Mouse (Mus musculus) lung, embryonic 14.5 days (tissue): Measurements from ENCODE around the gene Ccdc33. TPM values are rescaled to one million over a fixed set of nuclear protein-coding genes. Genes with fewer than 3 reads are reported as not detected.

Experiments
- ATAC-seq: fragments of 200-750 bp; cut with Nextera tagmentation; 2 replicates; pipeline ENCODE4 v1.8.0; 2017; ENCODE audit warnings: mild to moderate bottlenecking, moderate TSS enrichment, moderate library complexity; ENCODE audit not compliant: insufficient read depth
- DNase-seq: peaks from one replicate; pipeline ENCODE4 v3.0.0-alpha.2; 2015
- H3K27ac ChIP-seq: fragments of 300-500 bp; sonication (generic); 2 replicates; pipeline ENCODE4 v1.5.1; 2014; ENCODE audit warnings: low read depth, mild to moderate bottlenecking, moderate library complexity
- H3K27me3 ChIP-seq: fragments of 300-500 bp; sonication (generic); 2 replicates; pipeline ENCODE4 v1.6.1; 2014; ENCODE audit warnings: low read length, control low read depth; ENCODE audit not compliant: insufficient read depth
- H3K36me3 ChIP-seq: fragments of 300-500 bp; sonication (generic); 2 replicates; pipeline ENCODE4 v1.6.1; 2014; ENCODE audit warnings: control low read depth; ENCODE audit not compliant: insufficient read depth
- H3K4me1 ChIP-seq: fragments of 300-500 bp; sonication (generic); 2 replicates; pipeline ENCODE4 v1.6.1; 2014; ENCODE audit warnings: antibody characterized with exemption, control low read depth; ENCODE audit not compliant: insufficient read depth
- H3K4me2 ChIP-seq: fragments of 300-500 bp; sonication (generic); 2 replicates; pipeline ENCODE4 v1.6.1; 2014; ENCODE audit warnings: mild to moderate bottlenecking
- H3K4me3 ChIP-seq: fragments of 300-500 bp; sonication (generic); 2 replicates; pipeline ENCODE4 v1.5.1; 2014; ENCODE audit warnings: low read depth, low read length
- H3K9ac ChIP-seq: fragments of 300-500 bp; sonication (generic); 2 replicates; pipeline ENCODE4 v1.6.1; 2014
- H3K9me3 ChIP-seq: fragments of 300-500 bp; sonication (generic); 2 replicates; pipeline ENCODE4 v1.6.1; 2016; ENCODE audit warnings: low read depth, low read length, control low read depth
- CTCF ChIP-seq: IDR thresholded peaks from 2 replicates; pipeline ENCODE4 v1.5.1; 2016; ENCODE audit warnings: antibody characterized with exemption, low read depth
- WGBS: fragments of 180-500 bp; shearing (Covaris S2); extraction: QIAGEN DNeasy Blood & Tissue Kit; methylation state at CpG from one replicate; pipeline ENCODE4 v1.1.7; 2014; 5-methylcytosine and 5-hydroxymethylcytosine counted together
- polyA plus RNA-seq: library from polyadenylated mRNA; unstranded; fragments of >200 nt; fragmentation: Nextera tagmentation; extraction: Ambion mirVana; gene quantifications from 2 replicates; pipeline ENCODE4 v1.2.1, GENCODE M21; 2014

The Ccdc33 gene
- polyA plus RNA-seq, 1 experiment from 2014 or later = not detected

- WGBS = 58% methylated on average over 5 of the region's 5 CpGs
- H3K9ac ChIP-seq = no peak overlapping the region
- H3K4me2 ChIP-seq = no peak overlapping the region
- DNase-seq = no peak
- no peaks in the 10 kb centered on the region for H3K27me3 ChIP-seq
- TF ChIP-seq CTCF = no peak
- no peaks in the 10 kb centered on the region for H3K9me3 ChIP-seq
- H3K36me3 ChIP-seq = no peaks in the 10 kb centered on the region
- no peak overlapping the region for H3K27ac ChIP-seq
- H3K4me3 ChIP-seq = no peak overlapping the region
- H3K4me1 ChIP-seq = no peaks in the 10 kb centered on the region
- no peak for ATAC-seq
Observed at GRCm38 (mm10) chr9:58028841-58029240, 89.8 kb downstream of the Ccdc33 start.

GRCm38 (mm10) chr9:58027426-58028180 lies 91.0 kb downstream of the Ccdc33 start:
- no peak for DNase-seq
- whole genome bisulfite sequencing = 32% methylated on average over 2 of the region's 2 CpGs
- H3K4me1 ChIP-seq = no peaks in the 10 kb centered on the region
- H3K36me3 ChIP-seq = no peaks in the 10 kb centered on the region
- H3K4me2 ChIP-seq = no peak overlapping the region
- no peak overlapping the region for H3K27ac ChIP-seq
- H3K9ac ChIP-seq = no peak overlapping the region
- TF ChIP-seq CTCF = no peak
- no peak for ATAC-seq
- no peaks in the 10 kb centered on the region for H3K27me3 ChIP-seq
- H3K9me3 ChIP-seq = no peaks in the 10 kb centered on the region
- no peak overlapping the region for H3K4me3 ChIP-seq

- no peak for TF ChIP-seq CTCF
- Histone ChIP-seq H3K36me3 (no peaks in the 10 kb centered on the region), H3K9ac (no peak overlapping the region), H3K27me3 (no peaks in the 10 kb centered on the region), H3K4me1 (no peaks in the 10 kb centered on the region), H3K4me3 (no peak overlapping the region), H3K4me2 (no peak overlapping the region), H3K9me3 (no peaks in the 10 kb centered on the region), H3K27ac (no peak overlapping the region)
- no peak for ATAC-seq
- DNase-seq = no peak
- 80% methylated on average over 9 of the region's 9 CpGs for WGBS
Observed at GRCm38 (mm10) chr9:58025995-58026394, 92.6 kb downstream of the Ccdc33 start.

GRCm38 (mm10) chr9:58018385-58018784 lies 100.2 kb downstream of the Ccdc33 start:
- WGBS = 87% methylated on average over 5 of the region's 5 CpGs
- H3K9me3 ChIP-seq = no peaks in the 10 kb centered on the region
- no peaks in the 10 kb centered on the region; the same call in 1 of the 2 replicates for H3K4me1 ChIP-seq
- TF ChIP-seq CTCF = no peak
- no peaks in the 10 kb centered on the region for H3K27me3 ChIP-seq
- H3K4me3 ChIP-seq = no peak overlapping the region
- H3K9ac ChIP-seq = no peak overlapping the region
- ATAC-seq (no peak), DNase-seq (no peak)
- H3K4me2 ChIP-seq = no peak overlapping the region
- no peaks in the 10 kb centered on the region for H3K36me3 ChIP-seq
- no peak overlapping the region for H3K27ac ChIP-seq

- Histone ChIP-seq H3K36me3 (no peaks in the 10 kb centered on the region), H3K4me1 (no peaks in the 10 kb centered on the region; the same call in 1 of the 2 replicates), H3K9me3 (no peaks in the 10 kb centered on the region), H3K4me3 (no peak overlapping the region), H3K9ac (no peak overlapping the region), H3K27ac (no peak overlapping the region), H3K4me2 (no peak overlapping the region), H3K27me3 (no peaks in the 10 kb centered on the region)
- 64% methylated on average over 3 of the region's 3 CpGs for WGBS
- ATAC-seq (no peak), DNase-seq (no peak)
- no peak for TF ChIP-seq CTCF
Observed at GRCm38 (mm10) chr9:58016962-58017361, 101.7 kb downstream of the Ccdc33 start.

- no peaks in the 10 kb centered on the region for H3K36me3 ChIP-seq
- no peak for TF ChIP-seq CTCF
- no peaks in the 10 kb centered on the region for H3K9me3 ChIP-seq
- DNase-seq = no peak
- H3K4me2 ChIP-seq = no peak overlapping the region
- no peak overlapping the region for H3K27ac ChIP-seq
- H3K4me3 ChIP-seq = no peak overlapping the region
- H3K27me3 ChIP-seq = no peaks in the 10 kb centered on the region
- no peaks in the 10 kb centered on the region; the same call in 1 of the 2 replicates for H3K4me1 ChIP-seq
- 76% methylated on average over 6 of the region's 6 CpGs for WGBS
- H3K9ac ChIP-seq = no peak overlapping the region
- no peak for ATAC-seq
Observed at GRCm38 (mm10) chr9:58015856-58016255, 102.8 kb downstream of the Ccdc33 start.

GRCm38 (mm10) chr9:58014393-58015160 lies 104.0 kb downstream of the Ccdc33 start:
- H3K9me3 ChIP-seq = no peaks in the 10 kb centered on the region
- H3K4me2 ChIP-seq = no peak overlapping the region
- no peak overlapping the region for H3K27ac ChIP-seq
- no peaks in the 10 kb centered on the region; the same call in 1 of the 2 replicates for H3K4me1 ChIP-seq
- DNase-seq (no peak), ATAC-seq (no peak)
- TF ChIP-seq CTCF = no peak
- no peaks in the 10 kb centered on the region for H3K27me3 ChIP-seq
- 45% methylated on average over 8 of the region's 8 CpGs for WGBS
- no peak overlapping the region for H3K9ac ChIP-seq
- no peaks in the 10 kb centered on the region for H3K36me3 ChIP-seq
- H3K4me3 ChIP-seq = no peak overlapping the region
